Mouse (Mus musculus): ENCODE results near the gene Fbxl22. TPM values are rescaled to one million over a fixed set of nuclear protein-coding genes. Genes with fewer than 3 reads are reported as not detected.

The Fbxl22 gene
- 4.7 and 7.4 TPM in 2 replicates for polyA plus RNA-seq (2012; rRNA removed)
- polyA plus RNA-seq (2014; fragmentation: Nextera tagmentation; extraction: Ambion mirVana) = 5.4 and 6.5 TPM in 2 replicates

- TF ChIP-seq POLR2A (IDR thresholded peaks at IDR 0.05; ENCODE audit: borderline replicate concordance, extremely low read depth, insufficient read depth, insufficient read length) = no peak
- H3K4me2 ChIP-seq (replicated peaks; ENCODE audit: low read depth, low read length, severe bottlenecking) = no peak within 1 kb of the TSS
- H3K4me1 ChIP-seq (ENCODE audit: control insufficient read depth, insufficient read depth, low read length) = peaks cover 23% of the 10 kb centered on the region
- ATAC-seq (ENCODE audit: low FRiP score, low read depth) (no peak), DNase-seq (ENCODE audit: low spot score) (no peak)
- H3K9me3 ChIP-seq (ENCODE audit: control insufficient read depth, low read length) = no peaks in the 10 kb centered on the region
- WGBS = 65% methylated on average over 17 of the region's 17 CpGs
- H3K27ac ChIP-seq (replicated peaks; ENCODE audit: low read depth, low read length) = 0 out of 2 replicates have a peak within 1 kb of the TSS, but pooled peaks have one; percentile 33
- H3K9ac ChIP-seq (ENCODE audit: low read depth, low read length, severe bottlenecking) = 0 out of 2 replicates have a peak within 1 kb of the TSS, but pooled peaks have one; percentile 7
- peaks cover 55% of the 10 kb centered on the region for H3K36me3 ChIP-seq (ENCODE audit: control insufficient read depth, insufficient read depth, low read length)
- H3K27me3 ChIP-seq (ENCODE audit: control insufficient read depth, insufficient read depth, low read length) = no peaks in the 10 kb centered on the region
- H3K4me3 ChIP-seq (replicated peaks; ENCODE audit: low read length) = no peak within 1 kb of the TSS
Measured at GRCm38 (mm10) chr9:66514256-66514770, at the start of gene Fbxl22. Fbxl22 (minus strand) TSS chr9:66514593.

DNA sequence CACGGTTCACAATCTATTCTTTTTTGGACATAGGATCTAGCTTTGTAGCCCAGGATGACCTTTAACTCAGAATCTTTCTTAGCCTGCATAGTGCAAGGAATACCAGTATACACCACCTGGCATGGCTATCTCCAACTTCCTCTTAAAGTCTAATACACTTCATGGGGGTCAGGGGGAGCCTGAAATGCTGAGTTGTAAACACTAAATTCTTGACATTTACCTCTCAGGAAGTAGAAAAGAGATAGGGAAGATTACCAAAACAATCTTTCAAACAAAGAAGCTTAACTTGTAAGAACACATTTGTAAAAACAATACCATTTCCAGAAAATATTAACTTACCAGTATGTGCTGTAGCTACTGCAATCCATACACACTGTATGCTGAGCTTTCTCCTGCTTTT is 47.8 kb upstream of the Fbxl22 start:
- Histone ChIP-seq H3K27ac (replicated peaks; ENCODE audit: low read depth, low read length) (no peak overlapping the region), H3K36me3 (ENCODE audit: control insufficient read depth, insufficient read depth, low read length) (no peaks in the 10 kb centered on the region), H3K4me1 (ENCODE audit: control insufficient read depth, insufficient read depth, low read length) (peaks cover 7% of the 10 kb centered on the region; the same call in 1 of the 2 replicates), H3K4me2 (replicated peaks; ENCODE audit: low read depth, low read length, severe bottlenecking) (no peak overlapping the region), H3K4me3 (replicated peaks; ENCODE audit: low read length) (no peak overlapping the region), H3K27me3 (ENCODE audit: control insufficient read depth, insufficient read depth, low read length) (no peaks in the 10 kb centered on the region), H3K9me3 (ENCODE audit: control insufficient read depth, low read length) (no peaks in the 10 kb centered on the region), H3K9ac (ENCODE audit: low read depth, low read length, severe bottlenecking) (no peak overlapping the region)
- ATAC-seq (ENCODE audit: low FRiP score, low read depth) = no peak
- DNase-seq (ENCODE audit: low spot score) = no peak
- 90% methylated on average over 1 of the region's 1 CpGs for WGBS
- TF ChIP-seq POLR2A (IDR thresholded peaks at IDR 0.05; ENCODE audit: borderline replicate concordance, extremely low read depth, insufficient read depth, insufficient read length) = no peak

DNA sequence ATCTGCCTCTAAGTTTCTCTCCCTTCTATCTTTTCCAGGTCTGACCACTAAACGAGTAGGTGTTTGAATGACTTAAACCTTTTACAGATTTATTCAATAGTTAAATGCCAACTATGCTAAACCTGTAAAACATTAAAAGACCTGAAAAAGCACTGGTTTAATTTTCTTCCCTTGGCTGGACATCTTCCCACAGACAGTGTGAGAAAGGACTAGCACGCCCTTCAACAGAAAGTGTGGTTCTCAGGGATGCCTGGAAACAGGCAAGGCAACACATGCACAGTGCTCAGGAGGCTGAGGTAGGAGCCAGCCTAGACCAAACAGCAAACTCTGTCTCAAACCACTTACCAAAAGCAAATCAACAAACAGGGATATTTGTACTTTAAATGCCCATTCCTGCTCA is 47.1 kb upstream of the Fbxl22 start:
- Histone ChIP-seq H3K9me3 (ENCODE audit: control insufficient read depth, low read length) (no peaks in the 10 kb centered on the region), H3K4me2 (replicated peaks; ENCODE audit: low read depth, low read length, severe bottlenecking) (no peak overlapping the region), H3K4me1 (ENCODE audit: control insufficient read depth, insufficient read depth, low read length) (peaks cover 7% of the 10 kb centered on the region; the same call in 1 of the 2 replicates), H3K36me3 (ENCODE audit: control insufficient read depth, insufficient read depth, low read length) (no peaks in the 10 kb centered on the region), H3K4me3 (replicated peaks; ENCODE audit: low read length) (no peak overlapping the region), H3K27me3 (ENCODE audit: control insufficient read depth, insufficient read depth, low read length) (no peaks in the 10 kb centered on the region), H3K9ac (ENCODE audit: low read depth, low read length, severe bottlenecking) (no peak overlapping the region), H3K27ac (replicated peaks; ENCODE audit: low read depth, low read length) (no peak overlapping the region)
- ATAC-seq (ENCODE audit: low FRiP score, low read depth) = no peak
- no peak for DNase-seq (ENCODE audit: low spot score)
- no peak for TF ChIP-seq POLR2A (IDR thresholded peaks at IDR 0.05; ENCODE audit: borderline replicate concordance, extremely low read depth, insufficient read depth, insufficient read length)
- 72% methylated on average over 2 of the region's 2 CpGs for WGBS

- Histone ChIP-seq H3K4me1 (ENCODE audit: control insufficient read depth, insufficient read depth, low read length) (peaks cover 7% of the 10 kb centered on the region; the same call in 1 of the 2 replicates), H3K9ac (ENCODE audit: low read depth, low read length, severe bottlenecking) (no peak overlapping the region), H3K27me3 (ENCODE audit: control insufficient read depth, insufficient read depth, low read length) (no peaks in the 10 kb centered on the region), H3K4me2 (replicated peaks; ENCODE audit: low read depth, low read length, severe bottlenecking) (no peak overlapping the region), H3K27ac (replicated peaks; ENCODE audit: low read depth, low read length) (no peak overlapping the region), H3K36me3 (ENCODE audit: control insufficient read depth, insufficient read depth, low read length) (0 out of 2 replicates have a peak, but pooled peaks cover under 1% of the 10 kb centered on the region), H3K9me3 (ENCODE audit: control insufficient read depth, low read length) (no peaks in the 10 kb centered on the region), H3K4me3 (replicated peaks; ENCODE audit: low read length) (no peak overlapping the region)
- no peak for TF ChIP-seq POLR2A (IDR thresholded peaks at IDR 0.05; ENCODE audit: borderline replicate concordance, extremely low read depth, insufficient read depth, insufficient read length)
- ATAC-seq (ENCODE audit: low FRiP score, low read depth) (no peak), DNase-seq (ENCODE audit: low spot score) (no peak)
- 57% methylated on average over 1 of the region's 1 CpGs for WGBS
Measured at GRCm38 (mm10) chr9:66560728-66561127, 46.3 kb upstream of the Fbxl22 start.

GRCm38 (mm10) chr9:66560295-66560694 is 45.9 kb upstream of the Fbxl22 start:
- H3K9me3 ChIP-seq (ENCODE audit: control insufficient read depth, low read length) = no peaks in the 10 kb centered on the region
- DNase-seq (ENCODE audit: low spot score) (peak; percentile 60), ATAC-seq (ENCODE audit: low FRiP score, low read depth) (no peak)
- 0 out of 2 replicates have a peak, but pooled peaks cover 3% of the 10 kb centered on the region for H3K36me3 ChIP-seq (ENCODE audit: control insufficient read depth, insufficient read depth, low read length)
- WGBS = 20% methylated on average over 2 of the region's 2 CpGs
- no peak overlapping the region for H3K4me3 ChIP-seq (replicated peaks; ENCODE audit: low read length)
- H3K9ac ChIP-seq (ENCODE audit: low read depth, low read length, severe bottlenecking) = no peak overlapping the region; the same call in 1 of the 2 replicates
- peaks cover 7% of the 10 kb centered on the region; the same call in 1 of the 2 replicates for H3K4me1 ChIP-seq (ENCODE audit: control insufficient read depth, insufficient read depth, low read length)
- no peak overlapping the region for H3K4me2 ChIP-seq (replicated peaks; ENCODE audit: low read depth, low read length, severe bottlenecking)
- H3K27me3 ChIP-seq (ENCODE audit: control insufficient read depth, insufficient read depth, low read length) = no peaks in the 10 kb centered on the region
- H3K27ac ChIP-seq (replicated peaks; ENCODE audit: low read depth, low read length) = no peak overlapping the region; the same call in 1 of the 2 replicates
- TF ChIP-seq POLR2A (IDR thresholded peaks at IDR 0.05; ENCODE audit: borderline replicate concordance, extremely low read depth, insufficient read depth, insufficient read length) = no peak
